Mouse (Mus musculus) Patski (cell line): ENCODE data around the gene Htr6. TPM values are rescaled to one million over a fixed set of nuclear protein-coding genes. Genes with fewer than 3 reads are reported as not detected.

ENCODE experiments used
- ATAC-seq: fragments of 100-300 bp; one replicate; pipeline ENCODE4 v1.8.0; 2021
- CTCF ChIA-PET: fragments of 350-600 bp; sonication (Branson Sonifier 250); formaldehyde crosslinking; loops from one replicate; lab custom pipeline; 2022; ENCODE audit warnings: inconsistent platforms; lab: Charles Lee
- POLR2A ChIA-PET: fragments of 350-600 bp; sonication (Branson Sonifier 250); formaldehyde crosslinking; loops from one replicate; lab custom pipeline; 2022; ENCODE audit warnings: antibody characterized with exemption, inconsistent platforms; lab: Charles Lee
- DNase-seq: peaks from one replicate; pipeline ENCODE4 v3.0.0-alpha.2; 2011; ENCODE audit warnings: low read depth, low spot score
- H3K27me3 ChIP-seq: fragments of 371-371 bp; one replicate; pipeline ENCODE4 v1.5.1; 2021
- CTCF ChIP-seq: fragments of 100-300 bp; IDR thresholded peaks from one replicate; pipeline ENCODE4 v1.5.1; 2021
- in situ Hi-C: fragments of 300-500 bp; cut with MboI; formaldehyde crosslinking; loops from 3 replicates; pipeline ENCODE4 v1.11.1; 2018; ENCODE audit warnings: low pct_unique_long_range_greater_than_20kb, mixed read lengths
- polyA plus RNA-seq: library from polyadenylated mRNA; unstranded; gene quantifications from one replicate; pipeline ENCODE4 v1.2.3, GENCODE M21; 2021

Gene Htr6
- polyA plus RNA-seq, 1 experiment from 2014 or later: 0.05 TPM

DNA sequence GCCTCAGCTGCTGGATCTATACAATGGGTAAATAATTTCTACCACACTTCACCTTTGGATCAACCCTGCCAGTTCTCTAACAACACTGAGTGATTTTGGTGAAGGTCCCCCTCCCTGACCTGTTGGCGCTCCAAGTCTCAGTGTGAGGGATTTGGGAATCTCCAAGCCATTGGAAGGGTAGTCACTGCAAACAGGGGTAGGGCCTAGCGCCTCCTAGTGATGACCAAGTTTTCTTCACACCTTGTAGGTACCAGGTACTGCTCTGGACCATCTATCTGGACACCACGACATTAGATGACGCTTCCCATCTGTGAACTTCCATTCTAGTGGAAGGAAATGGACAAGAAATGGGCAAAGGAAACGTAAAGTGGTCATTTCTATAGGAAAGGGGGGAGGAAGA lies 545 bp upstream of the Htr6 start:
- POLR2A ChIA-PET: no interaction called here
- no peak for TF ChIP-seq CTCF
- DNase-seq (no peak), ATAC-seq (no peak)
- in situ Hi-C loops: no loop called here
- CTCF ChIA-PET: no interaction called here
- peaks cover 6% of the 10 kb centered on the region for H3K27me3 ChIP-seq

DNA sequence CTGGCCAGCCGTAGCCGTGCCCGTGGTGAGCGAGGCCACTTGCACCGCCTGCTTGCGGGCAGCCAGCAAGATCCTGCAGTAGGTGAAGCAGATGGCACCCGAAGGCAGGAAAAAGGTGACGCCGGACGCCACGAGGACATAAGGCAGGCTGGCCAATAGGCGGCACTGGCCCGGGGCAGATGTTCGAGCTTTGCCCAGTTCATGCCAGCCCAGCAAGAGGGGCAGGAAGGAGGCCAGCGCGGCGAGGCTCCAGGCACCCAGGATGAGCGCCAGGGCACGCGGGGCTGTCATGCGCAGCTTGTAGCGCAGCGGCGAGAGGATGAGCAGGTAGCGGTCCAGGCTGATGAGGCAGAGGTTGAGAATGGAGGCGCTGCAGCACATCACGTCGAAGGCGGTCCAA lies 1.3 kb downstream of the Htr6 start:
- ChIA-PET CTCF (no interaction called here), POLR2A (no interaction called here)
- no peak for ATAC-seq
- H3K27me3 ChIP-seq: peaks cover 6% of the 10 kb centered on the region
- no peak for TF ChIP-seq CTCF
- DNase-seq: no peak
- in situ Hi-C loops: no loop called here

DNA sequence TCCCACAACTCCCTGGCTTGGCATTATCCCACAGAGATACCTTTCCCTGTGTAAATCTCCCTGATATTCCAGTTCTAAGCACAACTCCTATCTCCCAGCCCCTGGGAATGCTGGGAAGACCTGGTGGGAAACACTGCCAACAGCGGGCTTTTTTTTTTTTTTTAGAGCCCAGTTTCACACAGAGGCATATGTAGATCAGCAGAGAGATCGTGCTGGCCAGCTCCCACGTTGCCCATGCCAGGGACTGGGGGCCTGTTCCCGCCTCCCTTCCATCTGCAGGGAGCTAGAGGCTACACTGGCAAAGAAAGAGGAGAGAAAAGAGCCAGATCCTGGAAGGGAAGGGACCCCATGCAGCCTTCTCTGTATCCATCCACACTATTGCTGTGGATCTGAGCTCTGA lies 7.1 kb downstream of the Htr6 start:
- no peak for ATAC-seq
- in situ Hi-C loops: no loop called here
- ChIA-PET POLR2A (no interaction called here), CTCF (no interaction called here)
- H3K27me3 ChIP-seq: no peaks in the 10 kb centered on the region
- no peak for TF ChIP-seq CTCF
- DNase-seq: no peak

GRCm38 (mm10) chr4:139064831-139065230 lies 10.5 kb downstream of the Htr6 start:
- ChIA-PET POLR2A (no interaction called here), CTCF (no interaction called here)
- no peak for TF ChIP-seq CTCF
- no peaks in the 10 kb centered on the region for H3K27me3 ChIP-seq
- in situ Hi-C loops: no loop called here
- ATAC-seq: no peak
- no peak for DNase-seq

DNA sequence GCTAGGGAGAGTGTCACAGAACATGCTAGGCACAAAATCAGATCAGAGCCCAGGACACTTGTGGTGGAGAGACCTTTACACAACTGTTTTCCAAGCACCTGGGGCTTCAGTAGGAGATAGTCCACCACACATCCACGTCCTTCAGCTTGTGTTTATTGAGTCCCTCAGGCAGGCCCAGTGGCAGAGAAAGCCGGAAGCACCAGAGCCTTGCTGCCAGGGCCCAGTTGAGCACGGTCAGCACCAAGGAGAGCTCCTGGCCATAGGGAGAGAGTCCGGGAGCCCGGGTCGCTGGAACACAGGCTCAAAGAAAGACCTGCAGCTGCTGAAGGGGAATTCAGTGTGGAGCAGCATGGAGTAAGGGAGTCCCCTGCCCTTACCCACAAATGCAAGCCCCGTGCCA lies 15.8 kb downstream of the Htr6 start:
- in situ Hi-C loops: loop anchor here (5.0 kb wide), 1 partner anchor 132 kb away; no protein-coding TSS in a partner anchor
- DNase-seq (no peak), ATAC-seq (no peak)
- ChIA-PET POLR2A (no interaction called here), CTCF (no interaction called here)
- no peak for TF ChIP-seq CTCF
- peaks cover 5% of the 10 kb centered on the region for H3K27me3 ChIP-seq

GRCm38 (mm10) chr4:139058029-139058428 lies 17.3 kb downstream of the Htr6 start:
- ChIA-PET POLR2A (no interaction called here), CTCF (no interaction called here)
- peaks cover 5% of the 10 kb centered on the region for H3K27me3 ChIP-seq
- DNase-seq (no peak), ATAC-seq (no peak)
- in situ Hi-C loops: loop anchor here (5.0 kb wide), 1 partner anchor 131 kb away; no protein-coding TSS in a partner anchor
- no peak for TF ChIP-seq CTCF

- ChIA-PET CTCF (no interaction called here), POLR2A (no interaction called here)
- in situ Hi-C loops: loop anchor here (5.0 kb wide), 1 partner anchor 130 kb away; no protein-coding TSS in a partner anchor
- no peak for TF ChIP-seq CTCF
- DNase-seq (no peak), ATAC-seq (no peak)
- H3K27me3 ChIP-seq: peaks cover 5% of the 10 kb centered on the region
Observed at GRCm38 (mm10) chr4:139057291-139057690, 18.1 kb downstream of the Htr6 start.

- H3K27me3 ChIP-seq: peaks cover 5% of the 10 kb centered on the region
- ChIA-PET POLR2A (no interaction called here), CTCF (no interaction called here)
- TF ChIP-seq CTCF: no peak
- in situ Hi-C loops: loop anchor here (5.0 kb wide), 1 partner anchor 128 kb away; no protein-coding TSS in a partner anchor
- no peak for ATAC-seq
- DNase-seq: no peak
Observed at GRCm38 (mm10) chr4:139055744-139056143, 19.6 kb downstream of the Htr6 start.

DNA sequence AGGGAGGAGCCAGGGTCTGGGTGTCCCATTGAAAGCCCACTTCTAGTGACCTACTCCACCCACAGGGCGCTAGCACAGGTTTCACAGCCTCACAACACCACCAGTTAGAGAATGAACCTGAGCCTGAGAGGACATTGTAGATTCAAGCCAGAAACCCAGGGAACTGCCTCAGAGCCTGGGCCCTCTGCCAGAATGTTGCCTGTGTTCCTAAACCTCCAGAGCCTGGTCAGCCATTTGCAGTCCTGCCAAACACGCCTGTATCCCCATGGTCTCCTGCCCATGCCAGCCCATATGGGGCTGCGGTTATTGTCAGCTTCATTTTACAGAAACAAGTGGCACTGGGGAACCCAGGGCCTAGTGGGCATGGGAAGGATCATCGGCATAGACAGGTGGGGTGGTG lies 20.0 kb downstream of the Htr6 start:
- no peak for DNase-seq
- H3K27me3 ChIP-seq: peaks cover 5% of the 10 kb centered on the region
- TF ChIP-seq CTCF: no peak
- ChIA-PET CTCF (no interaction called here), POLR2A (no interaction called here)
- in situ Hi-C loops: loop anchor here (5.0 kb wide), 1 partner anchor 128 kb away; no protein-coding TSS in a partner anchor
- no peak for ATAC-seq

GRCm38 (mm10) chr4:139054300-139054923 lies 21.0 kb downstream of the Htr6 start:
- H3K27me3 ChIP-seq: peaks cover 5% of the 10 kb centered on the region
- POLR2A ChIA-PET: no interaction called here
- no peak for TF ChIP-seq CTCF
- CTCF ChIA-PET: no interaction called here
- in situ Hi-C loops: no loop called here
- DNase-seq (no peak), ATAC-seq (no peak)

GRCm38 (mm10) chr4:139053391-139053790 lies 22.0 kb downstream of the Htr6 start:
- no peak for ATAC-seq
- no peak for TF ChIP-seq CTCF
- POLR2A ChIA-PET: no interaction called here
- CTCF ChIA-PET: no interaction called here
- DNase-seq: no peak
- H3K27me3 ChIP-seq: peaks cover 5% of the 10 kb centered on the region
- in situ Hi-C loops: no loop called here

DNA sequence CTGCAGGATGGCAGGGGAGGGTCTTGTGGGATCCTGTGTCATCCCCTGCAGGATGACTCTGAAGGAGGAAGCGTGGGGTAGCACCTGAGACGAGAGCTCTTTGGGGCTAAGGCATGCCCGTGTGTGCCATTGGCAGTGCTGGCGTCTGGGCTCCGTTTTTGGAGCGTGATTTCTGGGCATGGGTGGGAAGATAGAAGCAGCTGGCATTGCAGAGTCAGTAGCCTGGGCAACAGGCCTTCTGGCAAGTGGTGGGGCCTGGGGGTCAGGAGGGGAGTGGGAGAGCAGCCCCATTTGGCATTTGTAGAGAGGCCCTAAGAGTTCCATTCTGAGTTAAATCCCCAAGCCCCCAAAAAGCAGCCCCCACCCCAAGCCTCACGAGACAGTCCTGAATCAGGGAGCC lies 22.6 kb downstream of the Htr6 start:
- in situ Hi-C loops: no loop called here
- no peak for TF ChIP-seq CTCF
- ChIA-PET CTCF (no interaction called here), POLR2A (no interaction called here)
- no peak for ATAC-seq
- peaks cover 5% of the 10 kb centered on the region for H3K27me3 ChIP-seq
- DNase-seq: no peak
